Mouse (Mus musculus) kidney, postnatal 25 days (tissue): ENCODE measurements at regions not wholly inside any gene's neighbourhood (a gene's known extent, or its start where the extent isn't known, plus 50 kb on each side); places are given as distances from the start of the nearest gene placed in this dataset.

Experiments used
- DNase-seq, 2 experiments: peaks; one replicate each; pipeline ENCODE4 v3.0.0; 2021; ENCODE audit warnings: mixed read lengths in 2 of 2

DNA sequence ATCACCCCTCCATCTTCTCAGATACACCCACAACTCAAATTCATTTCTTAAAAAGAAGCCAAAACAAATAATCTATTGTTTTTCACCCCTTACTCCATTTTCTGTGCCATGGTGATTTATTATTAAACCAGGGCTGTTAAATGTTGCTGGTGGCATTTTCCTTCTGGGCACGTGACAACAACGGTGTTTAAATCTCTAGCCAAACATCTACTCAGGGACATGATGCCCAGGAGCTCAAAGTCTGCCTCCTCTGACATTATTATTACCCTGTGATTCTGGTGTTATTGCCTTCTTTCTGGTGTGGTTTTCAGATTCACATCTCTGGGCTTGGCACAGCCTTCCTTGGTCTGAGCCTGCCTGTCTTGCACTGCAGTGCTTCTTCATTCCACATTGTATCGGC, 253.5 kb upstream of the Camk1g start:
- no peak for DNase-seq

DNA sequence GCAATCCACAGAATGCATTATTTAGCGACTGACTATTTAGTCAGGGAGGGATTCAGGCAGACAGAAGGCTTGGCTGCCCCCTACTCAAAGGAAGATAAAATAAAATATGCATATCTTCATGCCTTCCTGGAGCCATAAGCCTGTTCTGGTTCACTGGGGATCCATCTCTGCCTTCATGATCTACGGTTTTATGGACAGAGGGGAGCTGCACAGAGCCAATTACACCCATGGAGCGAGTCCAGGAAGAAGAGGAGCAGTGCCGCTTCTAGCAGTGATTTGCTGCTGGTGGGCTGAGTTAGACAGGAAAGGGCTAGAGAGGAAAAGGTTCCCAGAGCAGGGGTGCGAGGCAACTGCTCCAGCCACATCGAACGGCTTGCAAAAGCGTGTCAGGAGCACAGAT, 248.2 kb upstream of the Camk1g start:
- no peak for DNase-seq

DNA sequence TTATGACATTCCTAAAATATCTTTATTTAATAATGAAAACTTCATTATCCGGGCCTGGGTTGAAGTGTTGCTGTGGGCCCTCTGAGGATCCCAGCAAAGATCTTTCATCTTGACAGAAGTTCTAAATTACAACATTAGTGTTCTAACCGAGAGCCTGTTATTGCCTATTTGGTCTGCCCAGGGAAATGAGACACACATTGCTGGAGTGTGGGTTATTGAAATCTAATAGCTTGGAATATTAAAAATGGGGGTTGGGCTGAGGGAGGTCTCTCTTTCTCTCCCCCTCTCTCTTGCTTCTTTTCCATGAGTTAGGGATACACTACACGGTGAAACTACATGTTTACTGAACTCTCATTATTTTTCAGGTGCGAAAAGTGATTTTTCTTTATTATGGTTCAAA, 240.4 kb upstream of the Camk1g start:
- DNase-seq: no peak

DNA sequence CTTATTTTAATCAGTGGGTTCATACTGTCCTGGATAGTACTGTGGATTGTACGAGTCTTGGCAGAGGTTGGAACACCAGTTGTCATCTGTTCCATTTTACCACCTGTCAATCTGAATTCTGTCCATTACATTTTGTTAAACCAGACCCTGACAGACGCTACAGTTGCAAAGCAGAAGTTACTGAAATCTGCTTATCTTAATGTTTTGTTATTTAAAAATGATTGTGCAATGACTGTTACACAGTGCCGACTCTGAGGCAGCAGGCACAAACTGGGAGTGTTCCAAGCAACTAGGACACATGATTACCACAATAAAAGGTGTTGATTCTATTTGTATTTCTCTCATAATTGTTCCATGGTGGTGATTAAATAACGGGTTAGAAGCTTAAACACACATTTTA, 229.8 kb upstream of the Camk1g start:
- no peak for DNase-seq

DNA sequence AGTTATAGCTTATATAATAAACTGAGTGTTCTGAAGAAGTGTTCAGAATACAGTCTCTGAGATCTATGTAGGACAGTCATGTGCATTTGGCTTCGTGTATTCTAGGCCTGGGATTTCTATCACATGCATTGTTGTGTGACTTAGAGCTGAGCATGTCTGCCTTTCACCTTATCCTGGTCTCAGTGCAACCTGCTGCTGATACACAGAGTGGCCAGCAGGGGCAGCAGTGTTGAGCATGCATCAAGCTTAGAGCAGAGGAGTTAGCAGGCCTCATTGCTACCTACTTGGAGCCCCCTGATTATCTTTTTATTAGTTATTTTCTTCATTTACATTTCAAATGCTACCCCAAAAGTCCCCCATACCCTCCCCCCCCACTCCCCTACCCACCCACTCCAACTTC, 229.1 kb upstream of the Camk1g start:
- DNase-seq: peak in 1 of 2 experiments; percentile 10

DNA sequence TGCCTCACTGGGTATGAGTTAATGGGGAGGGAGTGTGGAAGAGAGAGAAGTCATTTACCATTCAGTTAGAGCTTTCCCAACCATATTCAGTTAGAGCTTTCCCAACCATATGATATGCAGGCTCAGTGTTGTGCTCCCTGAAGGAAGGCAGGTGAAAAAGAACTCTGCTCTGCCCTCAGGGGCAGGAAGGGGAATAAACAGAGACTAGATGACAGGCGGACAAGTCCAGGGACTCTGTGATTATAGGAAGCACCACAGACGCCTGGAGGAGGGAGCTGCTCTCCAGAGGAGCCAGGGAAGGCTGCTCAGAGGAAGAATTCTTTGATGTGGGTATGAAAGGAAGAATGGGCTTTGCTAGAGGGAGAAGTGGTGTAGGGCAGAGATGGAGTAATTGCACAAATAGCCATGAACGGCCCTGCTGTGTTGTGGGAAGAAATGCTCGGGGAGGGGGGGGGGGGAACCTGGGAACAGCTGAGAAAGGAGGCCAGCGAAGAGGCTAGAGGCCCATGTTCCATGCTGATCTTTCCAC, 220.3 kb upstream of the Camk1g start:
- DNase-seq: no peak

DNA sequence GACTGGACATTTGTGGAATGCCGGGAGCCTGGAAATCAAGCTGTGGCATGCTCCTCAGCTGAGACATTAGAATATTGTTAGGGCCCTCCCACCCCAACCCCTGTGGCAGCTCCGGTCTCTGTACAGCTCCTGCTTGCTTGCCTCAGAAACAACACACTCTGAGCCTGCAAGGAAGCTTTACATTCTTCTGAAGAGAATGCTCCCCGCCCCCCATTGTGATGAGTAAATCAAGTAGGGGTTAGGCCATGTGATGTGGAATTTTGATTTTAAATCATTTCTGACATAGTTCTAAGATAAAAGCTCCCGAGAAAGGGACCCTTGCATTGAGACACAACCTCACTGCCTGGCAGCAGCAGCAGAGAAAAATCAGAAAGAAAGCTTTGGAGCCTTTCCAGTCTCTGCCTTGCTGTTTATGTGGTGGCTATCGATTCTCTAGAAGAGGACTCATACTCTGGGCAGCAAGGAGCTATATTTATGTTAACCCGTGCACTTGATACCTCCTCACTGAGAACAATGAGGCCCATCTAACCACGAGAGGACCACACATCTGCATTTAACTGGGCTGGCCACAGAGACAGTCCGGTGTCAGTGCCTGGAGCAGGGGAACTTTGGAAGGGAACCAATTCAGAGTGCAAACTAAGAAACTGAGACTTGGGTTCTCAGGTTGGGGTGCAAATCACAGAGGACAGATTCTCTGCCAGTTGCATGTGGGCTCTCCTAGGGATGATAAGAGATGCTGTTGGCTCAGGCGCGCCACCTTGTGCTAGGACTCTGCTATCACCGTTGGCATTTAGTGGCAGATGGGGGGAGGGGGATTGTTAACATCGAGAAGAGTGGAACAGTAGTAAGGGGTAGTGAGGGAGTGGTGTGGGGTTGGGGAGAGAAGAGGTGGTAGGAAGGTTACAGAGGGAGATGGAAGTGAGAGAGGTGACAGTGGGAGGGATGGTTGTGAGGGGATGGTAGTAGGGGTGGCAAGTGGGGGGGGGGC, 218.7 kb upstream of the Camk1g start:
- peak; percentile 62 to 78 for DNase-seq

DNA sequence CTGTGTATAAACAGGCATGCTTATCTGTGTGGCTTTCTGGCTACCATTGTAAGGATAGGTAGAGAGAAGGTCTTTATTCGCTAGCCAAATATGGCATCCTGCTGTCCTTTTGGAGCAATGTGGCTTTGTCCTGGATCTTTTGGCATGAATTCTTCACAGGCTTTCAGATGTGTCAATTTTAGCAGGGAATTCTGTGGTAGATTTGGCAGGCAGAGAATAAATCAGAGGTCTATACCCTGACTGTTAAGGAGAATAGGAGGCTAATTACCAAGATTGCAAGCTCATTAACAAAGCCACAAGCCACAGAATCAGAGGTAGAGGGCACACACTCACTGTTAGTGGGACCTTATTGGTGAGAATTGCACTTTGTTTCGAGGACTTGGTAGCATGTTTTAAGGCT, 217.2 kb upstream of the Camk1g start:
- DNase-seq: no peak

DNA sequence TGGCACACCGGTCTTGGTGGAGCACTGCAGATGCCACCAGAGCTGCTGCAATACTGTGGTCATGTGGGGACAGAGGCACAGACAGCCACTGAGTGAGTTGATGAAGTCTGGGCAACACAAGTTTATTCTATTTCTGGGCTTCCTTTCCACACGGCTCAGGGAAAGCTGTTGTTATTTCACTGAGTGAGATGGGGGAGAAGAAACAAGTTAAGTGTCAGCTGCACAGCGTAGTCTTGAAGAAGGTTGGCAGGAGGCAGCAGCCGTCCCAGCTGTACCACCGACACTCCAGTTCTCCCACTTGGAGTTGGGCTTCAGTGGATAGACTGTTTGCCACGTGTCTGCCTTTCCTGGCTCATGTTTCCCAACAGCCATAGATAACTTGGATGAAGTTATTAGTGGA, 216.8 kb upstream of the Camk1g start:
- DNase-seq: no peak

DNA sequence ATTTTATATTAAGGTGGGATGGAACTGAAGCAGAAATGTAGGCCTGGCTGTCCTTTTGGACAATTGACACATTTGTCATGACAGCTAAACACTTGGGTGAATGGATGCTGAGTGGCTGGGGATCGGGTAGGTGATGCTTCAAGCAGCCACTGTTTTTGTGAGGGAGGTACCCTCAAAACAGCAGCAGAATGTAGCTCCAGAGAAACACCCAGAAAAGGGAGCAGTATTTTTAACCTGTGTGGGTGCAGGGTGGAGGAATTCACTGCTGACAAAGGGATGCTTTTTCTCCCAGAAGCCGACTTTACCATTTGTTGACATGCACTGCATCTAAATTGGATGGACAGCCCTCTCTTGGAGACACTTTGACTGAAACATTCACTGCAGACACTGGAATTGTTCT, 213.7 kb upstream of the Camk1g start:
- no peak for DNase-seq

DNA sequence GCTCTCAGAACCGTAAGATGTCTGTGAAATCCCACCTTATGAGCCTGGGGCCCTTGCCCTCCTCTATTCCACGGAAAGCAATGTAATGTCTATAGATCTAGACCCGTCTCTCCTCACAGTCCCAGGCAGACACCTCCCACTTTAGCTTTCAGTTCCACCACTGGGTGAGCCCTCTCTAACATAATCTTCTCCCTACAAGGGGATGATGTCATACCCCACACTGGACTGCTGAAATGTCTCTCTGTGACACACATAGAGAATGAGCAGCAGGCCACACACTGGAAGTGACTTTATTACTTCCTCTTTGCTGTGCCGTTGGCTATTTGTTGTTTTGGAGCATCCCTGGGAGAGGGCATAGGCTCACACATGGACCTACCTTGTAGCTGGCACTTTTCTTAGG, 210.3 kb upstream of the Camk1g start:
- no peak for DNase-seq

DNA sequence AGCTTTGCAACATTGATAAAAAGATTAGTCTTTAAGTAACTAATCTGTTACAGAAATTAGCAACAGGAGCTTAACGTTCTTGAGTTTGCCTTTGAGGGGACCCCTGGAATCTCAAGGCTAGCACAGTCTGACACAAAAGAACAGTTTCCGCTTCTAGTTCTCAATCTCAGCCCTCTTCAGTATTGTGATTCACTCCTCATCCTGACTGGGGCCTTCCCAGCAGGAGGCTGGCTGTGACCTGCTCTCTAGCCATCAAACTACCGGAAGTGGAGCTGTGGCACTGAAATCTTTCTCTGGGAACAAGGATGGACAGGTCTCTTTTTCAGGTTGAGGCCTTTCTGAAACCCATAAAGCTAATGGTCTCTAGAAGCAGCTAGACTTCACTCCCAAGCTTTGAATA, 209.6 kb upstream of the Camk1g start:
- DNase-seq: no peak

DNA sequence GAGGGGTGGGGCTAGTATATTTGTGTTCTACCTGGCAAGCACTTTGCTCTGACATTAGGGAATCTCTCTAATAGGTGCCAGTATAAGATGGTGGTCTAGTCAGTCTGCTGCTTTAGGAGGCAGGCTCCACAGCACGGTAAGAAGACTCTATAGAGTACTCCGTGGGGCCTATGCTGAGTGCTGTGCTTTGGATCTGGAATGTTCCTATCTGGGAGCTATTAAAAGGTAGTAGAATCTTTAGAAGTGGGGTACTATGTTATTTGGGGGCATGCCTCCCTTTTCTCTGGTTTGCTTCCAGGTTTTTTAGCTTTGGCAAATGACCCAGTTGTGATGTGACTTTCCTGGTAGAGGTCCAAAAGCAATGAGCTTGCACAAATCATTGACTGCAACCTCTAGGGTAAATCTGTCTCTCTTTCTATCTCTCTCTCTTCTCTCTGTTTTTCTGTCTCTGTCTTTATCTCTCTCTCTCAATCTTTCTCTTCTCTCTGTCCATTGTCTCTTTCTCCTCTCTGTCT, 208.6 kb upstream of the Camk1g start:
- DNase-seq: no peak

DNA sequence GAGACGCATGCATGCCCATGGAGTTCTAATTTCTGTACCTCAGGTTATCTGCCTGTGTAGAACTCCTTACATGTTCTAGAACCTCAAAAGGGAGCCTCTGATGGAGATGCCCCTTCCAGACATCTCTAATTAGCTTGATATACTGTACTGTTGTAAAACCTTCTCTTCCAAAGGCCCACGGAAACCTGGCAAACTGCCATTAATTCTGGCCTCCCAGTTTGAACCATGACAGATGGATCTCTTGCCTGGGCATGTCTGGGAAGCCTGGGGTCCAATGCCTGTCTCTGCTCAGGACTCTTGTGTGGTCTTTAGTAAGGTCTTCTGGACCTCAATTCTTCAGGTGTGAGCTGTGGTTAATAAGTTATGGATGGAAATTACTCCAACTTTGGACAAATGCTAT, 207.7 kb upstream of the Camk1g start:
- no peak for DNase-seq

DNA sequence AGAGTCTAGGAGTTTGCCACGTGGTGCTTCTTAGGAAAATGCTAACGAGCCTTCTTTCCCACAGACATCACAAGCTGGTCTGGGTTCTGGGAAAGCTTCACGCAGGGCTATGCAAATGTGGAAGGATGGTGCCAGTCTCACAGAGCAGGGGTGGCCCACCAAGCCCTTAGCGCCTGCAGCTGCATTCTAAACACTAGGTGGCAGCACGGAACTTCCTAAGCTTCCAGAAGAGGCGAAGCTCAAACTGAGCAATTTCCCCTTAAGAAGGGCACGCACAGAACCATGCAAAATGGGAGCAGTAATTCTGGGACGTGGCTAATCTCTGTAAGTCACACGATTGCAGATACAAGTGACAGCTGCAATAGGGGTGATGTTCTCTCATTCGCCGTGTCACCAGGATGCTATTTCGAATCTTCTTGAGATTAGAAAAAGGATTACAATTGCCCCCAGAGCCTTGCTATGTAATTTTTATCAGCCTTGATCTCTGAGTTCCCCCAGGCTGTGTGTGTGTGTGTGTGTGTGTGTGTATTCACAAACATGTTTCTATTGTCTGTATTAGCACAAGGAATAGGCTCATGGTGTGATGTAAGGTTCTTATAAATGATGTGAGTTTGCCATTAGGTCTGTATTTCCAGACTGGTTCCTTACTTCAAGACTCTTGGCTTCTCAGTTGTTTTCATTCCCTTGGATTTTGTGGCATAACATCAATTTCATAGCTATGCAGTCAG, 206.1 kb upstream of the Camk1g start:
- DNase-seq: peak; percentile 73 to 85

DNA sequence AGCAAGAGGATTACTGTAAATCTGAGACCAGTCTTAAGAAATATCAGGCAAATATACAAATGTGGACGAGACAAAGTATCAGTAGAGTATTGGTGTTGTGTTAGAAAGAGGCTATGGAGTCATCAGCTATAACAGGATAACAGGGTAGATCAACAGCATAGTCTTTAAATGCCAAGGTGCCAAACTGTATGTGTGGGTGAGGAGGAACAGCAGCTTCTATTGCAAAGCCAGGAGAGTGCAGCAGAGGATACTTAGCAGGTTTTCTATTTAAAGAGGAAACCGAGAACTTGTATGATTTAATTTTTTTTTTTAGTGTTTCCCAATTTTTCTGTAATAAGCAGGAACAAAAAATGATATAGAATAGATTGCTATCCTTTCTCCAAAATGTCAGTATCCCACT, 202.7 kb upstream of the Camk1g start:
- DNase-seq: no peak

DNA sequence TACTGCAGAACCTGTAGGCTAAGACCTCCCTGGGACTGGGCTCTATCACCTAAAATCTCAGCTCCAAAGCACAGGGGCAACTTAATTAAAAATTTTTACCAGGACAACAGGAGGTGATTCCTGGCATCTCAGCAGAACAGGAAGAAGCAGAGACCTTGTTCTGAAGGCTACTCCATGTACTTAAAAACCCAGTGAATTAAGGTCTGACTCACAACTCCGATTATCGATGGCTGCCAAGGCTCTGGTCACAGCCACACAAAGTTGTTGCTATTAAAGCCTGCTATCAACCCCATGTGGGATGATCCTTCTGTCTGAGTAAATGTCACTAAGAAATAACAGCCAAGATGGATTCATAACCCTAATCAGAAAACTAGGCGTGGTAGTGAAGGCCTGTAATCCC, 202.3 kb upstream of the Camk1g start:
- no peak for DNase-seq

DNA sequence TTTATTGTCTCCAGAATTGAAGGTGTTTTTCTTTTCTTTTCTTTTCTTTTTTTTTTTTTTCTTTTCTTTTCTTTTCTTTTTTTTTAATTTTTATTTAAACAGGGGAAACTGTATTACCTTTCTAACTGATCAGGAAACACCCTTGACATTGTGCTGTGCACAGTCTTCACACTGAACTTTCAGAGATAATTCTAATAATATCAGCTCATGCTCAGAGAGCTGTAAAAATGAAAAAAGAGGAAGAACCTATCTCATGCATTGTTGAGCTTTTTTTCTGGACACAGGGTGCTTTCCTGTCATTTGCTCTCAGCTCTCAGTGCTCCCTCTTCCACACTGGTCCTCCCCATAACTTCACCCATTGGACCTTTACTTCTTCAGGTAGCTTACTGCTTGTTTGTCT, 201.0 kb upstream of the Camk1g start:
- DNase-seq: no peak

DNA sequence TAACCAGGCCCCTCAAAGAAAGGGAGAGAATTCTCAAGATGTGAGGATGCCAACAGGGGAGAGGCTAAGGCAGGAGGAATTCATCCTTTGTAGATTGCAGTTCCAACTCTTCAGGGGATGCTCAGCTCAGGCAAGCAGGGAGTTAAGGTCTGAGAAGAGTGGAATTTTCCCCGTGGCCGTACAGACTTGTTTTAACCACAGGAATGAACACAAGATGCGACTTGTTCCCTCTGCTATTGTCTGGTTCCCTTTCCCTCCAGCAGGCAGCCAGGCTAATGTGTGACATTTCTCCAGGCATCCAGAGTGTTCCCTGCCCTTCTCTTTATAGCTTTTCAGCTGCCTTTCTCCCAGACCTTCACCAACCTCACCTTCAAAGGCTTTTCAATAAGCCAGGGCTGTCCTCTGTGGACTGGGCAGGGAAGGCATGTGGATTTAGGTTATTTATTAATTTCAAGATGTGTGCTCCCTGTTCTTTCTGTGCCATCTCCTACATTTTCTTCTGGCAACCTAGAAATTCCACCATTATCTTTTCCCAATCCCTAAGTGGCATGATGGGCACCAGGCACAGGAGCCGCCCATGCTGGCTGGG, 198.6 kb upstream of the Camk1g start:
- peak in 1 of 2 experiments; percentile 2 for DNase-seq

DNA sequence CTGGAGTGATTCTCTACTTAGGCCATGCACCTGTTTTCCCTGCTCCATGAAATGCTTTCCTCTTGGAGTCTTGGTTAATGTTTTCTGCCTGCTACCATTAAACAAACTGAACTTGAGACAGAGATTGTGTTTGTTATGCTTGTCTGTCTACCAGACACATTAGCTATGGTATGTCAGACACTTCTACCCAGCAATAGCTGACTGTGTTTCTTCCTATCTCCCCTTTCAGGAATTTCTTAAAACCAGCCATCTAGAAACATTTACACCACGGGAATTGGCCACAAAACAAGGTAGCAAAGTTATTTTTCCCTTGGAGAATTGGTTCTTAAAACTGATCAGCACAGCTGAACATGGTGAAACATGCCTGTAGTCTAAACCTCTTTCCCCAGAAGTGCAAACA, 197.1 kb upstream of the Camk1g start:
- no peak for DNase-seq

DNA sequence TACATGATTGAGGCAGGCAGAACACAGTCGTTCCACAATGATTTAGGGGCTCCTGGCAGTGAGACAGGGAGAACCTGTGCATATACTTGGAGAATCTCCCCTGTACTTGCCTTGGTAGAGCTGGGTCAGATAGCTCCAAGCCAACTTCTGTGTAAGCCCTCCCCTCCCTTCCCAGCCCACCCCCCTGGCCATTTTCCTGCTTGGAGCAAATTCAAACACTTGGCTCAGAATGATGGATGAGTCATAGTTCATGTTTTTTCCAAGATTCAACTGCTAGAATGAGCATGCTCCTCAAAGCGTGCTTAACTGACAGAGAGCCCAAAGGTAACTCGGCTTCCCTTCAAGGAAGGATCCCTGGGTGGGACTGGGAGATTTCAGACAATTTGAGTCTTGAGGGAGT, 194.1 kb upstream of the Camk1g start:
- no peak for DNase-seq

DNA sequence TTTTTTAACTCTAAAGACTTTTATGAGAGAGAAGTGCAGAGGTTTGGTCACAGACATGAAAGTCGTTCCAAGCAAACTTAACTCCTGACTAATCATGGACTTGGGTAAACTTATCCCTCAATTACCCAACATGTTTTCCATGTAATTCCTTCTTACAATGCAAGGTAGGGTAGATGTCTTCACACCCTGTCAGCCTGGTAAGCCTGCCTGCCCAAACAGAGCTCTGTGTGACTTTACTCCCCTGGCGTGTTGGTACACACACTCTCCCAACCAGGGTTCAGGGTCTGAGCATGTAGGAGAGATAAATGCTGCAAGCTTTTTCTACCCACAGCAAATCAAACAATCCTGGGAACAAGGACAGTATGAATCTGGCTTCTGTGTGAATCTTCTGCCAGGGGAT, 192.1 kb upstream of the Camk1g start:
- DNase-seq: no peak

DNA sequence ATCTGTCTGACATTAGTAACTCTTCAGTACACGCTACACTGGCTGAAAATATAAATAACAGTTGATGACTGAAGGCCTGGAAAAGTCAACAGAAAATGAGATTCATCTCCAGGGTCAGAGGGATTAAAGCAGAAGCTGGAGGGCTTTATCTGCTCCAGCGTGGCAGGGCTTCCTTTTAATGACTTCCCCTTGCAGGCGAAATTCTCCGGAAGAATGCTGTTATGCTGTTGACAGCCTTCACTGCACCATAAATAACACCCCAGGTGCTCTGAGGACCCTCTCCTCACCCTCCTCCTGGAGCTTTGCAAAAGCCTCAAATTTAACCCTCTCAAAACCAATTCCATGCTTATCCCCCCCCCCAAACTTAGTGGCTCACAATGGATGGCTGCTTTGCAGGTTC, 188.0 kb upstream of the Camk1g start:
- DNase-seq: no peak
